Mouse (Mus musculus): ENCODE measurements at regions not wholly inside any gene's neighbourhood (a gene's known extent, or its start where the extent isn't known, plus 50 kb on each side); places are given as distances from the start of the nearest gene placed in this dataset.
A peak's percentile ranks its signal among the peaks of the same experiment; 100 is the strongest.

GRCm38 (mm10) chr12:70633194-70633593 lies 180.3 kb downstream of the Tmx1 start:
- Histone ChIP-seq H3K36me3 (no peaks in the 10 kb centered on the region), H3K4me2 (no peak overlapping the region), H3K4me3 (no peak overlapping the region), H3K4me1 (peaks cover 44% of the 10 kb centered on the region), H3K9ac (no peak overlapping the region), H3K27ac (replicated peaks) (no peak overlapping the region), H3K27me3 (replicated peaks) (no peaks in the 10 kb centered on the region), H3K9me3 (no peaks in the 10 kb centered on the region)
- no peak for ATAC-seq (ENCODE audit: extremely low read depth, insufficient number of reproducible peaks, low FRiP score, low TSS enrichment)
- 28% methylated on average over 4 of the region's 4 CpGs for WGBS

GRCm38 (mm10) chr12:70633622-70634365 lies 180.9 kb downstream of the Tmx1 start:
- Histone ChIP-seq H3K9me3 (no peaks in the 10 kb centered on the region), H3K27ac (replicated peaks) (no peak overlapping the region), H3K9ac (no peak overlapping the region; the same call in 1 of the 2 replicates), H3K27me3 (replicated peaks) (no peaks in the 10 kb centered on the region), H3K4me3 (no peak overlapping the region), H3K4me1 (peaks cover 38% of the 10 kb centered on the region), H3K36me3 (no peaks in the 10 kb centered on the region), H3K4me2 (peak overlapping the region; percentile 20)
- 15% methylated on average over 13 of the region's 13 CpGs for WGBS
- no peak for ATAC-seq (ENCODE audit: extremely low read depth, insufficient number of reproducible peaks, low FRiP score, low TSS enrichment)

DNA sequence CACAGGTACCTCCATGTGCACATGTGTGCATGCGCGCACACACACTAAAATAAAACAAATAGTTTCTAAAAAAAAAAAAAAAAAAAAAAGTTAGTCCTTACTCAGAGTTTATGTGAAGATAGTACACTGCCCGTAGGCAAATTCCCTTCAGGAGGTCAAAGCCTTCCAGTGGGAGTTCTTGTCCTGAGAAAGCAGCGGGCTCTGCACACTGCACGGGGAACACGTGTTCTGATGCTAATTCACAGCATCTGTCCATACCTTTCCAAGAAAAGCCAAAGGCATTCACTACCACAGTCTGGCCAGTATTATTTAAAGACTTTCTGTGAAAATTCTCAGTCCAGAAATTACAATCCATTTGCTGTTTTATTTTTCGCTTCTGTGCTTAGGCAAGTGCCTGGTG lies 183.1 kb downstream of the Tmx1 start:
- no peak overlapping the region for H3K9ac ChIP-seq
- H3K4me2 ChIP-seq = no peak overlapping the region
- 90% methylated on average over 7 of the region's 7 CpGs for WGBS
- H3K4me3 ChIP-seq = no peak overlapping the region
- no peak overlapping the region for H3K27ac ChIP-seq (replicated peaks)
- ATAC-seq (ENCODE audit: extremely low read depth, insufficient number of reproducible peaks, low FRiP score, low TSS enrichment) = no peak
- H3K36me3 ChIP-seq = no peaks in the 10 kb centered on the region
- no peaks in the 10 kb centered on the region for H3K9me3 ChIP-seq
- H3K27me3 ChIP-seq (replicated peaks) = no peaks in the 10 kb centered on the region
- peaks cover 27% of the 10 kb centered on the region for H3K4me1 ChIP-seq

DNA sequence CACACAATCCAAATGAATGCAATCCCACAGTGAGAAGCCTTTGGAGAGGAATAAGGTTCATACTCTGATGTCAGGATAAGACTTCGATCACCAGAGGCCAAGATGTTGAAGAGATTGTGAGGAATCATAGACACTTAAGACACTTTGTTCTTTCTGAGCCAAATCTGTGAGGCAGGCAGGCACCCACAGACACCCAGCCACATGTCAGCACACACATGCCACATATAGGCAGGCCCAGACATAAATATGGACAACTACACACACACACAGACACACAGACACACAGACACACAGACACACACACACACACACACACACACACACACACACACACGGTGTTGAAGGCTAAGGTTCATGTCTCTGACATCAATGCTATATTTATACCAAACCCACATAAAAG lies 185.1 kb upstream of the Frmd6 start:
- WGBS = 71% methylated on average over 2 of the region's 2 CpGs
- H3K9ac ChIP-seq = no peak overlapping the region
- H3K36me3 ChIP-seq = no peaks in the 10 kb centered on the region
- no peaks in the 10 kb centered on the region for H3K9me3 ChIP-seq
- no peaks in the 10 kb centered on the region for H3K4me1 ChIP-seq
- no peak overlapping the region for H3K4me3 ChIP-seq
- H3K4me2 ChIP-seq = no peak overlapping the region
- no peaks in the 10 kb centered on the region for H3K27me3 ChIP-seq (replicated peaks)
- no peak overlapping the region for H3K27ac ChIP-seq (replicated peaks)
- ATAC-seq (ENCODE audit: extremely low read depth, insufficient number of reproducible peaks, low FRiP score, low TSS enrichment) = no peak

DNA sequence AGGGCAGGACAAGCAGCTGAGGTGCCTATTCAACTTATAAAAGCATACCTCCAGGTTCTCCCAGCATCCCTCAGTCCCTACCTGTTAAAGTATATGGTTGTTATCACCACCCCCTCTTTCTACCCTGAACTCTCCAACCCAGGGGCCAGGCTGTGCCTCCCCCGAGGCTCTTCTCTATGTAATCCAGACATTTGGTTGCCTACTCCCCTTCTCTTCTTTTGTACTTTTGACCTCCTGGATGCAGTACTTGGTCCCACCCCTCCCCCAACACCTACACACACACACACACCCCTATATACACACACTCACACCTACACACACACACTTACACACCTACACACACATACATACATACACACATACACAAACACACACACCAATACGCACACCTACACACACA lies 180.4 kb upstream of the Frmd6 start:
- Histone ChIP-seq H3K9me3 (no peaks in the 10 kb centered on the region), H3K4me2 (no peak overlapping the region), H3K27me3 (replicated peaks) (no peaks in the 10 kb centered on the region), H3K9ac (no peak overlapping the region), H3K27ac (replicated peaks) (no peak overlapping the region), H3K4me1 (peaks cover 30% of the 10 kb centered on the region), H3K4me3 (no peak overlapping the region), H3K36me3 (no peaks in the 10 kb centered on the region)
- no peak for ATAC-seq (ENCODE audit: extremely low read depth, insufficient number of reproducible peaks, low FRiP score, low TSS enrichment)
- WGBS = 82% methylated on average over 2 of the region's 2 CpGs

DNA sequence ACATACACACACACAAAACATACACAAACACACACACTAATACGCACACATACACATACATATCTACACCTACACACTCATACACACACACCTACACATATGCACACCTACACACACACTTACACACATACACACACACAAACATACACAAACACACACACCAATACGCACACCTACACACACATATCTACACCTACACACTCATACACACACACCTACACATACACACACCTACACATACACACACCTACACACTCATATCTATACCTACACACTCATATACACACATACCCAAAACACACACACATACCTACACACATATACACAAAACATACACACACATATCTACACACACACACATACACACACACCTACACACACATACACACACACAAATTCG lies 179.9 kb upstream of the Frmd6 start:
- H3K27me3 ChIP-seq (replicated peaks) = no peaks in the 10 kb centered on the region
- H3K27ac ChIP-seq (replicated peaks) = no peak overlapping the region
- WGBS = 78% methylated on average over 3 of the region's 3 CpGs
- H3K36me3 ChIP-seq = no peaks in the 10 kb centered on the region
- peaks cover 35% of the 10 kb centered on the region for H3K4me1 ChIP-seq
- no peak overlapping the region for H3K4me2 ChIP-seq
- ATAC-seq (ENCODE audit: extremely low read depth, insufficient number of reproducible peaks, low FRiP score, low TSS enrichment) = no peak
- no peak overlapping the region for H3K4me3 ChIP-seq
- H3K9ac ChIP-seq = no peak overlapping the region
- H3K9me3 ChIP-seq = no peaks in the 10 kb centered on the region

DNA sequence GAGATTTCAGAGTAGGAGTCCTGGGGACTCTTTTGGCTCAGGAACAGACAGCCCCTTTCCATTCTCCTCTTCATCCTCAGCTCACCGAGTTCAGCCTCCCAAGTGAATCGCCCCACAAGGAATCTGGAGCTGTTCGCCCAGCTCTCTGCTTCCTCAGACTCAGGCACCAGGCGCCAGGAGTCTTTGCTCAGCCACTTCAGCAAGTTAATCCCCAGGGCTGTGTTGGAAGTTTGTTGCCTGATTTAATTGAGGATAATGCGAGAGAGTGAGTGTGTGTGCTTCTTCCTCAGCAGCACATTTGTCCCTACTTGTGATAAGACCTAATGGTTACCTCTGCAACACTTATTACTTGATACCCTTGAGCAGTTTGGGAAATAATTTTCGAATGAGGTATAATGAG lies 177.8 kb upstream of the Frmd6 start:
- Histone ChIP-seq H3K36me3 (no peaks in the 10 kb centered on the region), H3K27ac (replicated peaks) (peak overlapping the region; percentile 78; the same call in 1 of the 2 replicates), H3K9ac (no peak overlapping the region), H3K4me1 (peaks cover 50% of the 10 kb centered on the region), H3K9me3 (no peaks in the 10 kb centered on the region), H3K4me2 (no peak overlapping the region), H3K27me3 (replicated peaks) (no peaks in the 10 kb centered on the region), H3K4me3 (no peak overlapping the region)
- no peak for ATAC-seq (ENCODE audit: extremely low read depth, insufficient number of reproducible peaks, low FRiP score, low TSS enrichment)
- WGBS = 30% methylated on average over 6 of the region's 6 CpGs

GRCm38 (mm10) chr12:70648179-70648811 lies 177.0 kb upstream of the Frmd6 start:
- Histone ChIP-seq H3K4me1 (peaks cover 50% of the 10 kb centered on the region), H3K9me3 (no peaks in the 10 kb centered on the region), H3K27ac (replicated peaks) (peak overlapping the region; percentile 78), H3K9ac (no peak overlapping the region), H3K36me3 (no peaks in the 10 kb centered on the region), H3K27me3 (replicated peaks) (no peaks in the 10 kb centered on the region), H3K4me3 (no peak overlapping the region), H3K4me2 (no peak overlapping the region)
- no peak for ATAC-seq (ENCODE audit: extremely low read depth, insufficient number of reproducible peaks, low FRiP score, low TSS enrichment)
- 58% methylated on average over 6 of the region's 6 CpGs for WGBS

DNA sequence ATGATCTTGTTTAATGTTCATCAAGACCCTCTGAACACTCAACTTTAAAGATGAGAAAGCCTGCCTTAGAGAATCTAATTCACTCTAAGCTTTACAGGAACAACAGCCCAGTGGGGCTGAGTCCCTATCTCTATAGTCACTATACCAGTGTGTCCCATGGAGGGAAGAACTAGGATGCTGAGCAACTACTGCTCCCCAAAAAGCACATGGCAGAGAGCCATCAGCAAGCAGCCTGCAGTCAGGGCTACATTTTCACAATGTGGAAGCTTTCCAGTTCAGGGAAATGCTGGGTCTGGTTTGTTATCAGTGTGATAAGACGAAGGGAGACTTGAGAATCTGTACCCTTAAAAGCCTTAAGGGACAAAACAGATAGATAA lies 176.5 kb upstream of the Frmd6 start:
- no peak overlapping the region for H3K4me3 ChIP-seq
- H3K9ac ChIP-seq = no peak overlapping the region
- ATAC-seq (ENCODE audit: extremely low read depth, insufficient number of reproducible peaks, low FRiP score, low TSS enrichment) = no peak
- WGBS = 19% methylated on average over 1 of the region's 1 CpGs
- peaks cover 50% of the 10 kb centered on the region for H3K4me1 ChIP-seq
- no peaks in the 10 kb centered on the region for H3K9me3 ChIP-seq
- H3K27ac ChIP-seq (replicated peaks) = peak overlapping the region; percentile 78
- H3K27me3 ChIP-seq (replicated peaks) = no peaks in the 10 kb centered on the region
- H3K4me2 ChIP-seq = no peak overlapping the region
- H3K36me3 ChIP-seq = no peaks in the 10 kb centered on the region

DNA sequence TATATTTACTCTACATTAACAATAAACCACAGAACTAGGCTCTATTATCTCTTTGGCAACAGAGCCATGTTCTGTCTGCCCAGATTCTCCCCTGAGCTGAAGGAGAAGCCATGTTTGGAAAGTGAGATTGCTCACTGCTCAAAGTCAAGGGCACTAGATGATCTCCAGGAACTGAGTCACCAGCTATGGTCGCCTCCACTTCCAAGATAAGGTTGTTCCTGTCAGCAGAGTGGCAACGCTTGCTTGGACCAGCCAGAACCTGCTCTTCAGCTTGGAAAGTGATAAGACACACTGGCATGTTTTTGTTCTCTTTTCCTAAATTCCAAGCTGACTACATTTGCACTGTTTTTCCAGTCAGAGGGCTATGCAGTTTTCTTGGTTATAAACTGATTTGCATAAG lies 175.6 kb upstream of the Frmd6 start:
- Histone ChIP-seq H3K4me2 (no peak overlapping the region), H3K9ac (no peak overlapping the region), H3K27ac (replicated peaks) (peak overlapping the region; percentile 78), H3K36me3 (no peaks in the 10 kb centered on the region), H3K27me3 (replicated peaks) (no peaks in the 10 kb centered on the region), H3K9me3 (no peaks in the 10 kb centered on the region), H3K4me3 (no peak overlapping the region), H3K4me1 (peaks cover 57% of the 10 kb centered on the region)
- 6% methylated on average over 2 of the region's 2 CpGs for WGBS
- ATAC-seq (ENCODE audit: extremely low read depth, insufficient number of reproducible peaks, low FRiP score, low TSS enrichment) = no peak

DNA sequence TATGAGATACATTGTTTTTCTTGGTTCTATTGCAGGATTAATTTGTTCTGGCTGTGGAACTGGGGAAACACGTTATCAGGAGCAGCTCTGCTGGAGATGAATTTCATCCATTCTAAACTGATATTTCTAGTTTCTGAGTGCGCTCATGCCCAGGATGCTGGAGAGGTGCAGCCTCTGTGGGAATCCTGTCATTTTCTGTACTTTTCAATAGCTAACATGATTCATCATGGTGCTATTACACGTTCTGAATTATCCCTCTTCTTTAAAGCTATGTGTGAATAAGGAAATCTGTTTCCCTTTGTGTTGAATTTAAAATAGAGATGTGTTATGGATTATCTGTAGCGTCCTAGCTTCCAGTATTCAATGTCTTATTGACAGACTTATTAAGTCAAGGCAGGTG lies 174.8 kb upstream of the Frmd6 start:
- no peak for ATAC-seq (ENCODE audit: extremely low read depth, insufficient number of reproducible peaks, low FRiP score, low TSS enrichment)
- no peaks in the 10 kb centered on the region for H3K9me3 ChIP-seq
- no peak overlapping the region for H3K4me3 ChIP-seq
- H3K27me3 ChIP-seq (replicated peaks) = no peaks in the 10 kb centered on the region
- no peak overlapping the region for H3K4me2 ChIP-seq
- 78% methylated on average over 4 of the region's 4 CpGs for WGBS
- peak overlapping the region; percentile 78 for H3K27ac ChIP-seq (replicated peaks)
- H3K4me1 ChIP-seq = peaks cover 65% of the 10 kb centered on the region
- H3K36me3 ChIP-seq = no peaks in the 10 kb centered on the region
- H3K9ac ChIP-seq = no peak overlapping the region

- Histone ChIP-seq H3K27ac (replicated peaks) (no peak overlapping the region), H3K9ac (no peak overlapping the region), H3K9me3 (no peaks in the 10 kb centered on the region), H3K36me3 (no peaks in the 10 kb centered on the region), H3K4me1 (peaks cover 75% of the 10 kb centered on the region), H3K4me3 (no peak overlapping the region), H3K27me3 (replicated peaks) (no peaks in the 10 kb centered on the region), H3K4me2 (no peak overlapping the region)
- ATAC-seq (ENCODE audit: extremely low read depth, insufficient number of reproducible peaks, low FRiP score, low TSS enrichment) = no peak
- 84% methylated on average over 3 of the region's 3 CpGs for WGBS
Measured at GRCm38 (mm10) chr12:70652751-70653150, 172.6 kb upstream of the Frmd6 start.

All from heart, embryonic 13.5 days (tissue).